Mouse (Mus musculus) heart, adult 9 months (tissue): ENCODE data around the gene Lsg1.

Experiments
- DNase-seq, 2 experiments: peaks; one replicate each; pipeline ENCODE4 v3.0.0; 2022; ENCODE audit warnings: low spot score in 2 of 2

Gene Lsg1

DNA sequence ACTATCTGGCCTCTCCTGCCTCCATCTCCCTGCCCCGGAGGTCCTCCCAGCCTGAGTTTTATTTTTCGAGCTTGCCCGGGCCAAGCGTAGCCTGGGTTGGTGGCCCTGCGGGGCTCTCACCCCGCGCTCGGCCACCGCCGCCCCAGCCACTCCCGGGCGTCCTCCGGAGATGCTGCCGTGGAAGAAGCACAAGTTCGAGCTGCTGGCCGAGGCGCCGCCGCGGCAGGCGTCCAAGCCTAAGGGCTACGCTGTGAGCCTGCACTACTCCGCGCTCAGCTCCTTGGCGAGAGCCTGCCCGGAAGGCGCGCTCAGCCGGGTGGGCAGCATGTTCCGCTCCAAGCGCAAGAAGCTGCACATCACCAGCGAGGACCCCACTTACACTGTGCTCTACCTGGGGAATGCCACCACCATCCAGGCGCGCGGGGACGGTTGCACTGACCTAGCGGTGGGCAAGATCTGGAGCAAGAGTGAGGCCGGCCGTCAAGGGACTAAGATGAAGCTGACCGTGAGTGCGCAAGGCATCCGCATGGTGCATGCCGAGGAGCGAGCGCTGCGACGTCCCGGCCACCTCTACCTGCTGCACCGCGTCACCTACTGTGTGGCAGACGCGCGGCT is 13.1 kb upstream of the Lsg1 start:
- peak; percentile 63 to 75 for DNase-seq

DNA sequence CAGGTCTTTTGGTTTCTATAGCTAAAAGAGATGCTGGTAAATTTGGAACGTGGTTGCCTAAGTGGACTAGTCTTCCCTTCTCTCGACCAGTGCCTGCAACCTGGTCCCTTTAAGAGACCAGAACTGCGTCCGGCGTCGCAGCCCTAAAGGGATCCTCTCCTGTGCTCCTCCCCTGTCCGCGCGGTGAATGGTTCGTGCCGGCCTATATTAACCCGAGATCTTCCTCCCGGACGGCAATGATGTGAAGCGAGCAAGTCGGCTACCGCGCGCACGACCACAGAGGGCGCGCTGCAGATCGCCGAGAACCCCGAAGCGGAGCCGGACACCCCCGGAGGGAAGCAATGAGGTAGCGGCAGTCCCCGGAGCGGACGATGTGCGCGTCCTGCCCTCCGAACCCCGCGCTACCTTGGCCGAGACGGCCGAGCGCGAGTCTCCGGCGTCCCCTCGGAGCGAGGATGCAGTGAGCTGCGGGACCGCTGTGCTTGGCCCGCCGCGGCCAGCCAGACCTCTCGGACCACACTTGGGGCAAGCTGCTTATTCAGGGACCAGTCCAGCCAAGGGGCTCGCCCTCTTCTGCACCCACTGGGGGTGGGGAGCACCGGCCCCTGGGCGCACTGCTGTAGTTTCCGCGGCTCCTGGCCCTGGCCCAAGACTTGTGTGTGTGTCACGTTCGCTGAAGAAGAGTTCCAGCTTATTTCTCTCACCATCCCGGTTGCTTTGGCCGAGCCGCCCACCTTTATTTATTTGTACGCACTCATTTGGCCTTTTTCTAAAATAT is 12.3 kb upstream of the Lsg1 start, which contains the start of gene Fam43a:
Gene Fam43a (plus strand): TSS at position 233 of the 778 bp plus-strand sequence.
- peak; percentile 96 to 98 for DNase-seq

DNA sequence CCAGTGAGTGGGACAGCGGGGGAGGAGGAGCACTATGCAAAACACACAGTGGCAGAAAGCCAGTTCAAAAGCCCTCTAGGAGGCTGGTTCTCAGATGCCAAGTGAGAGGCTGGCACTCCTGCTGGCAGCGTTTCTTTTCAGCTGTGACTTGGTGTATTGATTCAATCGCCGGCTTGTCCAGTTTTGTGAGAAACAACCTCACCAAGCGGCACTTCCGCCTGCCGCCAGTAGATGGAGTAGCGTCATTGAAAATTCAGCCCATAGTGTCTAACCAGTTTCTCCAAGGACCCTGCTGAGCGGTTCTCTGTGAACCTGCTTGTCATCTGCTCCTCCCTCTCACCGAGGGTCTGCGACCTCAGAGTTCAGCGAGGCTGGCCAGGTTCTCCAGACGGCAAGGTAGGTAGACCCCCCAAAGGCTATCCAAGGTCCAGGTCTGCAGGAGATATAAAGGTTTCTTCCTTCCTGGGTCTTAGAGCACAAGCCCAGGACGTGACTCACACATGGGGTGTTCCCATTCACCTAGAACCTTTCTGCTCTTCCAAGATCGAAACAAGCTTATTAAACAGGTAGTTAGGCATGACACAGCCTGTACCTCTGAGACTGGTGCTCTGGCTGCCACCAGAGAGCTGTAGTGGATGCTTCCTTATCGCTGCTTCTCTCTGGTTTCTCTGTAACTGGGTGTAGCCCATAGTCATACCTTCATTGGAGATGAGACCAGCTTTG is 9.7 kb upstream of the Lsg1 start:
- DNase-seq, result peak; percentile 75 to 89

DNA sequence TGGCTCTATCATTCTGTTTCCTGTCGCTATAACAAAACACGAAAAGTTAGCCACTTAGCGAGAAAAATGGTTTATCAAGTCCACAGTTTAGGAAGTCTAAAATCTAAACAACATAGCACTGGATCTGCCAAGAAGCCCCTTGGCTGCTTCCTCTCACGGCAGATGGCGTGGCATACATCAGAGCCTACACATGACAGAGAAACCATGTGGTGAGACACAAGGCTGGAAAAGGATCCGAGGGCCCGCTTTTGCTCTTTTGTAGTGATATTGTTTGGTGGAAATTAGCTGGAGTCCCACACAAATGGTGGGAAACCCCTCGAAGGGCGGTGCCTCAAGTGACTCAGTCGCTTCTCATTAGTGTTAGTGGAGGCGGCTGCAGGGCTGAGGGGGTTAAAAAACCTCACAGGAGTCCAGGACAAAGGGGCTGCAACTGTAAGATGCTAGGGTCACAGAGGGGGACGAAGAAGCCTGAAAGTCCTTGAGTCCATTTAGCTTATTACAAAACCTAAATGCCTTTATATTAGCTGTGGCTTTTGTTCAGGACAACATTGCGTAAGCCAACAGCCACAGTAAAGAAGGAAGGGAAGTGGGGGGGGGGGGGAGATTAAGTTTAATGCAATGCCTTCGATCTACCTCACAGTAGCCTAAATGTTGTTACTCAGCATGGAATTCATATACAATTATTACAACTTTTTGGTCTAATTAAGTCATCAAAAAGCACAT is 8.6 kb upstream of the Lsg1 start:
- no peak for DNase-seq

DNA sequence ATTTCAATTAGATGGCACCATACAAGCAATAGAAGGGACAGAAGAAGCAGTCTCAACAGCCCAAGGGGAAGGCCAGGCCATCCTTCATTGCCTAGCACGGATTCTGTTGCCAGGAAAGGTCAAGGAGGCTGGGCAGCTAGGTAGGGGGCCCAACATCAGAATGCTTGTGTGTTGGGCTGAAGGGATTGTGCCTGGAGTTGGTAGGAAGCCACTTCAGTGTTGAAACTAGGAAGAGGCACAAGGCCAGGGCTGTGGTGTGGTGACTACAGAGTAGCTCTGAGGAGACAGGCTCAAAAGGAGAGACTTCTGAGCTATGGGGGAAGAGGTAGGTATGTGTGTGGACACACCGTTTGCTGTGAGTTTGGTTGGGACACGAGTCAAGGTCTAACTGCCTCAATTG is 8.0 kb upstream of the Lsg1 start:
- DNase-seq, result no peak

DNA sequence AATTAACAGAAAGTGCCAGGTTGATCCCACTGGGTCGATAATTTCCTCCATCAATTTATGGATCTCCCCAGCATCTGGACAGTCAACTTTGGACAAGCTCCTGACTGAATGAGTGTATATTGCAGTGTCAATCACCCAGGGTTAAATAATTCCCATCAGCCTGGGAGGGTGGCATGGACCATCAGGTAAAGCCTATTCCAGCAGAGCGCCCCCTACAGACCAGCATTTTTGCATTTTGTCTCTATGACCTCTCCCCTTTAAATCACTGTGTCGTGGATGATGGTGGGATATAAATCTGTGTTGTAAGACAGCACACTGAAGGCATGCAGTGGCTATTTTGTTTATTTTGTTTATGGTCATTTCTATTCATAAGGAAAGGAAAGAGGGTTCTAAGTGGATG is 4.6 kb upstream of the Lsg1 start:
- no peak for DNase-seq

DNA sequence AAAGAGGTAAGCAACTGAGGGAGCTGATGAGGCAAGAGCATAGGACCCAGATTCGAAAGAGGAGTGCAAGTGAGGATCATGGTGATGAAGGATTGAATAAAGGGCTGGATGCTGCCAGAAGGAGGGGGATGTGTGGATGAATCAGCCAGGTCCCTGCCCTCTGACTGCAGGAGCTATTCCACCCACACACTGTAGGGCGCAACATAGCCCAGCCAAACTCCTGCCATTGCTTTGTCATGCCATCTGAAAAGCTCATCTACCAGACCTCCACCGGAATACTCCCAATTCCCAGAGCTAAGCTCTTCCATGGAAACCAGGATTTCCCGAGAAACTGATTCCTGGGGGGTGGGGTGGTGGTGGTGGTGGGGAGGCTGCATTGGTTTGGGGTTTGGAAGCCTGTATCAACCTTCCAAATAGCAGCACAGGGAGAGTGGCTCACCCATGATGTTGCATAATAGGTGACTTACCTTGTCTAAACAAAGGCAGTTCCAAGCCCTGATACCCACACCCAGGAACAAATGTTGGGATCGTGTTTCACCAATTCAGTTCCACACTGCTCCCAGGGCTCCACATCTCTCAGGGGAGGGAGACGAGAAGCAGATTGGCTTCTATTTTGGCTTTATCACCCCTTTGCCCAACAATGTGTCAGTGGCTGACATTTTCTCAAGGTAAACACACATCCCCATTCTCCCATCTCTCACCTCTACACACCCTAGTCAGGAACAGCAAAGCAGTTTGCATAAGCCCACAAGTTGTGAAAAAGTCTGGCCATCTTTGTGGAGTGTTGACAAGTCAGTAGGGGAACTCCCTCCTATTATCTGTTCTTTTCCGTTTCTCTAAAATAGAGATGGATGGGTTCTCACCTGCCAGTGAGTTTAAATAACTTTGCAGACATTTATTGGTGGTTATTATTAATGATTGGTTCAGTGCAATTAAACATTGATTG is 3.1 kb upstream of the Lsg1 start:
- peak in 1 of 2 experiments; percentile 34 for DNase-seq

DNA sequence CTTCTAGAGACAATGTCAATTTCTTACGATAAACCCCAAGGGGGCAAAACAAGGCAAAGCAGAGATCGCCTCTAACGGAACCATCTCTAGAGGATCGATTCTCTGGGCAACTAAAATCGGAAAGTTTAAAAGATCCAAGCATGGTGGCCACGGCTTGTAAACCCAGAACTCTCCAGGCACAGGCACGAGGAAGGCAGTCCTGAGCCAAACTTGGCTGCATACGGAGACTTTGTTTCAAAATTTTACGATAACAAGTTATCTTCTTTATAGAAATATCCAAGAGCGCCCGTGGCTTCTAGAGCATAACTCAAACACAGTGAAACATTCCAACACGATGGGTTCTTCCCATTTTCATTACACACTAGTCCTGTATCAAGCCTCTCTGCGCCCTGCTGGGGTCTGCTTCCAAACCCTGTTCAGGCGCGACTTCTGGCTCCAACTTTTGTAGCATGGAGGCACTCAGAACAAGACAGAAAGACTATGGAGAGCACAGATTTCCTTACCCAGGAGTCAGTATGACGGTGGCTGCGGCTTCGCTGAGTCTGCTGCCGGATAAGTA is 378 bp downstream of the Lsg1 start:
- DNase-seq, result no peak

DNA sequence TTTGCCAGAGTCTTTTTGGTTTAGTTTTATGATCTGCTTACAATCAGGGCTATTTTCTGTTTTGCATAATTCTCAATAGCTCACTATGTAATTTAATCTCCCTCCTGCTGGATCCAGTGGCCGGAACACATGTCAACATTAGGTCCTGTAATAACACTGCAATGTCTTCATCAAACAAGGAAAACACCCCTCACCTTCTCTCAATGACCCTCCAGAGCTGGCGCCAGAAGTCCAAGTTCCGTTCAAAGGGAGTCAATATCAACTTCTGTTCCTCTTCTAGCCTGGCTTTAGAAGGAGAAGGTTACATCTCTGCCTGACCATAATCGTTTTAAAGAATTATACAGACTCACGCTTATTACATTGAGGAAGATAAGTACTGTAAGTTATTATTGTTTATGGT is 6.6 kb downstream of the Lsg1 start:
- no peak for DNase-seq

DNA sequence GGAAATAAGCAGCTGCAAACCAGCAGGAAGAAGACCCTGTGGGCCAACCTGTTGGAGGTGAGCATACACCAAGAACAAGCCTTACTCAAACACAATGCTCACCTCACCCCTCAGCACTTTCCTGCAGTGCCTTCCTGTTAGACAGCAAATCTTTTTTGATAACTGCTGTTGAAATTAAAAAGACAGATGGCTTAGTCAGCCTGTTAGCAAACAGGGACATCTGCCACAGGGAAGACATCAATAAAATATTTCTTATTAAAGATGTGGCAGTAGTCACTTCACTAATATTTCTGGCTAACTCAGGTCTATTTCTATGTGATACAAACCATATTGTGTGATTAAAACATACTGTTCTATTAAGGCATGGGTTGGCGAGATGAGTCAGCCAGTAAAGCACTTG is 11.0 kb downstream of the Lsg1 start:
- no peak for DNase-seq

DNA sequence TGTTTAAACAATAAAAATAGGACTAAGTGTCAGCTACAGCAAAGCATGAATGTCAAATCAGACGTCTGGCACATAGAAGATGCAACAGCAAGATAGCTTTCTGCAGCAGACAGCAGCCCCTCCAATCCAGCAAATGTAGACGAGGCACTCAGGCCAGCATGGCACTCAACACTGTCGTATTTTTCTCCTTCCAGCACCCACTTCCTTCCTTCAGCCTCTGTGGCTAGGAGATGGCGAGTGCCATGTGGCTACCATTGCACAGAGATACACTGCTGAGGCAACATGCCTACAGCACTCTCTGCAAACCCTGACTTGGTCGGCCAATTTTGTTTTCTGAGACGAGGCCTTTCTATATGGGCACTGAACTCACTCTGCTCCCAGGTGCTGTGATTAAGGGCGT is 11.6 kb downstream of the Lsg1 start:
- DNase-seq, result no peak

DNA sequence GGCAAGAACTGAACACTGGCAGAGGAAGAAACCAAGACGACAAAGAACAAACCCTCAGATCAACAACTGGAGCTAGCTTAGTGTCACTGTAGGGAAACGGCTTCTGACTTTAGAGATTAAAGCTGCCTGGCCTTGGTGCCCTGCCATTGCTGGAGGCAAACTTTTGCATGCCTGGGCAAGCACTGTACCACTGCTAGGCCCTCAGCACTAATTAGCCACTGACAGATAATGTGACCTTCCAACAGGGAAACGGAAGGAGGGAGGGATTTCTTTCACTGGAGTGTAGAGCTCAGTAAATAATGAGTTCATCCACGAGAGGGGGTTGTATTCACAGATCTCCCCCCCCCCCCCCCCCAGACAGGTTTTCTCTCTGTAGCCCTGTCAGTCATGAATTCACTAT is 15.2 kb downstream of the Lsg1 start:
- no peak for DNase-seq

DNA sequence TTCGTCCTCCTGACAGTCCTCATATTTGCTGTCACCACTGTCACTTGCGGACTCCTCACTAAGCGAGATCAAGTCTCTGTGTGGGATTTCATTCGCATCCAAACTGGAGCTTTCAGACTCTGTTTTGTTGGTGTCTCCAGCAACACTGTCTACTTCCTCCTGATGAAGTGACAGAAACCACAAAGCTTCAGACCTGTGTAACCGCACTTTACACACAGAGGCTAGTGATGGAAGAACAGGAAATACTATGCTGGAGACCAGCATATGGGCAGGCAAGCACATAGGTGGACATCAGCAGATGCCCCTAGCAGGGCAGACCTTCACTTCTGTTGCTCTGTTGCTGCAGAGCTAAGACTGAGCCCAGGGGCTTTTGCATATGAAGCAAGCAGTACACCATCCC is 16.0 kb downstream of the Lsg1 start:
- DNase-seq, result no peak

DNA sequence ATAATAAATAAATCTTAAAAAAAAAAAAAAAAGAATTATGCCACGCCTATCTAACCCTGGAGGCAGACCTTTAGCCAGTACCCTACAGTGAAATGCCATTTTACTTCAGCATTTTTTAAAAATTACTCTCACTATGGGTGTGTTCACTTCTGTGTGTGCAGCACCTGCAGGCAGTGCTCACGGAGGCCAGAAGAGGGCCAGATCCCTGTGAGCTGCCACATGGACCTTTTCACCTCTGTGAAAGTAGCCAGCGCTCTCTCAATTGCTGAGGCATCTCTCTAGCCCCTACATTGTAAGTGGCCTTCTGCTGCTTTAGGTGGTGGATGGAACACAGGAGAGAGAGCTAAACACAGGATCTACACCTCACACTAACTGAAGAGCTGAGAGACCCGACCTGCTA is 17.2 kb downstream of the Lsg1 start:
- no peak for DNase-seq

DNA sequence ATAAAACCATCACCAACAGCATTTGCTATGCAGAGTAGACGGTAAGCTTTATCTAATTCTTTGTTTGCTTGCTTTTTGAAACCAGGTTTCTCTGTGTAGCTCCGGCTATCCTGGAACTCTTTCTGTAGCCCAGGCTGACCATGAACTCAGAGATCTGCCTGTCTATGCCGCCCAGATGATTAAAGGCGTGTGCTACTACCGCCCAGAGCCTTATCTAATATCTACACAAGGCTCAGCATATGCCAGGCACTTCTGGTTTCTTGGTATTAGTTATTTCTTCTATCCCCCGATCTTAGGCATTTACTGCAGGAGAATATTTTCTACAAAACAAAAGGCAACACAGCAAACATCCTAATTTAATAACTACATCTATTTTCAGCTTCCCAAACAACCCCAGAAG is 21.8 kb downstream of the Lsg1 start:
- DNase-seq, result no peak

DNA sequence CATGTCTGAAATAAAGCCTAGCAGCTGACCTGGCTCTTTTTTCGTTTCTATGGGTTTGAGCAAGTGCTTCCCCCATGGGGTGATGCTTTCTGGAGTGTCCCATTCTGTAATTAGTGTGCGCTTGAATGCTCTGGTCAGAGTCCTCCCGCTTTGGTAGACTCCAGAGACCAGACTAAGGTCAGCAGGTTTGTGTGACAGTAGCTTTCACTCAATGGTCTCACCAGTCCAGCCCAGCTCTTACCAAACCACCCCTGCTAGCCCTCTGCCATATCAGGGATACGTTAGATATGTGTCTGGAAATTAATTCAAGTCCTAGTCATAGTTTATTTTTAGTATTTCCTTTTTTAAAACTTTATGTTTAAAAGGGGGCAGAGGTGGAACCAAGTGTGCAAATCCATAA is 26.8 kb downstream of the Lsg1 start:
- no peak for DNase-seq

DNA sequence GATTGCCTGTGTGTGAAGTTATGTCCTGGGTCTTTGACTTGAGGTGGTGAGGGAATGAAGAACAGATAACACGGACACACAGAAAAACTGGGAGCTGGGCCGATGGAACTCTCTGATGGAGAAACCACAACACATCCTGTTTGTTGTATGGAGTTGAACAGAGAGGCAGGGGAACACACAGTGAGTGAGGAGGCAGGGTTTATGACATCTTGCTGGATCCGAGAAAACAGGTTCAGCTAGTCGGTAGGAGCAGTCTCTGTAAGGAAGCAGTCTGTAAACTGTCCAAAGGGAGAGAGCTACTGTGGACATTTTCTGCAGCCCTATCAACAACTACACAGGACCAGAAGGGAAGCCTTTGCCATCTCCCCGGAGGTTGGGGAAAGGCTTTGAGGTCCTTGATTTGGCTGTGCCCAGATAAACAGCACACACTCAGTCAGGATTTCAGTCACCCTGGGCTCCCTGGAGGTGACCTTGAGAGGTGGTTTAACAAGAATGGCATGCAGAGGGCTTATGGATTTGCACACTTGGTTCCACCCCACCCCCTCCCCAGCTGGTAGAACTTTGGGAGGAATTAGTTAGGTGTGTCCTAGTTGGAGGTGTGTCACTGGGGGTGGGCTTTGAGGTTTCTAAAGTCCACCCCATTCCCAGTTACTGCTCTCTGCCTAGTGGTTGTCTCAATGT is 27.9 kb downstream of the Lsg1 start:
- DNase-seq, result no peak

DNA sequence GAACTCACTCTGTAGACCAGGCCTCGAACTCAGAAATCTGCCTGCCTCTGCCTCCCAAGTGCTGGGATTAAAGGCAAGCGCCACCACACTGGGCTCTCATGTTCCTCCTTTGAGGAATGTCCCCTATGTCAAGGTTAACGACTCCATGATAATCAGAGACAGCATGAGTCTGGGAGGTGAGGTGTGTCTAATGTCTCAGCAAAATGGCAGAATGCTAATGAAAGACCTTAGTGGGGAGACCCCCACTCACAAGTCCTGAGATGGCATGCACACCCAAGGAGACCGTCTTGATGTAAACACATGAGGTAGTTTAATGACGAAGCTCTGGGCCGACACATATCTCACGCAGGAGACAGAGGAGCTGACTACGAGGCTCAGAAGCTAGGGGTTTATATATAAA is 33.3 kb downstream of the Lsg1 start:
- DNase-seq, result no peak

DNA sequence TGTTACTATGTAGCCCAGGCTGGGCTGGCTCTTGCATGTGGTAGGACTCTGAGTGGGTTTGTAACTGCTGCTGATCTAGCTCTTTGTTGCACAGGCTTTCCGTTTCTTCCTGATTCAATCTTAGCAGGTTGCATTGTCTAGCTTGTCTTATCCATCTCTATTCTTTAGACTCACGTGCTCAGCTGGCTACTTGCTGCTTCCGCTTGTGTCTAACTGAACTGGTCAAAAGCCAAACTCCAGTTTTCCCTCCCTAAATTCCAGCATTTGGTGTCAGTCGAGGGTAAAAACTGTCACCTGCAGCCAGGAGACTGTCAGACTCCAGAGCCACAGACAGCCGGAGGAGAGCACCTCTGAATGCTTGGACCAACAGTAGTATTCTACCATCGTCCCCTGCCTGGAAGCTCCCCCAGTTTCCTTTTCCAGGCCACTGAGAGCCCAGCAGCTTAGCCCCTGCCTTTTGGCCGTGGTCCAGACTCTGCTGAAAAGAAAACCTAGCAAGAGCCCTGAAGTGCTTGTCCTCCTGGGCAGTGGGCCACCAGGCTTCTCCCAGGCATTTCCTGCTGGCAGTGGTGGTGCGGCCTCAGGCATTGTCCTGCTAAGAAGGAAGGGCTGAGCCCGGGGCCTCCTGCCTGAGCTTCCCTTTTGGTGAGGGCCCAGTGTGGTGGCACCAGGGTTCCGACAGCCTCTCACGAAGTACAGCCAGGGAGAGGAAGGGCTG is 34.6 kb downstream of the Lsg1 start:
- peak; percentile 87 to 92 for DNase-seq
